8 mouse cellular contexts compared by ENCODE assay signal in genomic region chr1:38987080-38987864, GRCm38 (mm10). TPM values are rescaled to one million over a fixed set of nuclear protein-coding genes. Genes with fewer than 3 reads are reported as not detected.
DNase-seq lines count a peak whose midpoint lies in the region; ATAC-seq and TF ChIP-seq lines count a peak whose summit lies in the region.

No protein-coding gene starts in this region.

- H3K27me3 ChIP-seq in Patski = no peaks in the 10 kb centered on the region
- no peaks in the 10 kb centered on the region for H3K27me3 ChIP-seq in hindbrain, embryonic 13.5 days

- no peak for TF ChIP-seq CTCF in Patski (IDR thresholded peaks at IDR 0.05)

- in situ Hi-C loops in Patski (cut with MboI; ENCODE audit: low pct_unique_long_range_greater_than_20kb) = no loop called here

- POLR2A ChIA-PET in Patski (lab: Charles Lee) = interaction anchor here (1.4 kb wide), 1 partner anchor 382 kb away, joined by 3 read pairs; no protein-coding TSS in a partner anchor

- peaks cover 15% of the 10 kb centered on the region for H3K36me3 ChIP-seq in hindbrain, embryonic 13.5 days

- peak overlapping the region; percentile 80 for H3K9ac ChIP-seq in hindbrain, embryonic 13.5 days

- peak; percentile 99 for ATAC-seq in Patski
- ATAC-seq in hindbrain, embryonic 13.5 days (ENCODE audit: low FRiP score) = peak; percentile 99

- H3K4me1 ChIP-seq in hindbrain, embryonic 13.5 days (replicated peaks) = peaks cover 35% of the 10 kb centered on the region

- peak overlapping the region; percentile 85 for H3K4me2 ChIP-seq in hindbrain, embryonic 13.5 days

- peak overlapping the region; percentile 63 for H3K4me3 ChIP-seq in hindbrain, embryonic 13.5 days

- no peaks in the 10 kb centered on the region for H3K9me3 ChIP-seq in hindbrain, embryonic 13.5 days

- WGBS in hindbrain, embryonic 13.5 days = 6% methylated on average over 38 of the region's 38 CpGs

- CTCF ChIA-PET in Patski (lab: Charles Lee) = no interaction called here

- DNase-seq in Patski (ENCODE audit: low read depth, low spot score) = peak; percentile 79
- DNase-seq in cerebellum, postnatal 14 days = peak; percentile 97 to 98
- peak; percentile 93 to 94 for DNase-seq in frontal cortex, postnatal 14 days (ENCODE audit: low spot score in 2 of 2)
- peak; percentile 87 to 93 for DNase-seq in layer of hippocampus, postnatal 25 days (ENCODE audit: extremely low spot score in 1 of 2, low spot score in 1 of 2)
- DNase-seq in lung, postnatal 25 days (ENCODE audit: low spot score) = peak; percentile 98
- DNase-seq in retina, embryonic 14.5 days (ENCODE audit: low spot score) = peak; percentile 97
- DNase-seq in thymus, postnatal 4 days = peak; percentile 96

- peak overlapping the region; percentile 86 for H3K27ac ChIP-seq in hindbrain, embryonic 13.5 days

RNA-seq across cellular contexts. Expression of gene Pdcl3, which starts 1.9 kb away (rescaled TPM):
- 235 TPM for polyA plus RNA-seq in Patski (2021)
- polyA plus RNA-seq in hindbrain, embryonic 13.5 days (2015; fragmentation: Nextera tagmentation; extraction: Ambion mirVana) = 157 and 169 TPM in 2 replicates
- 10 to 100 TPM; 36.3 to 36.6 TPM for total RNA-seq in layer of hippocampus, postnatal 25 days (2021)

RNA-seq across cellular contexts. Expression of gene Nms, which starts 48.3 kb away (rescaled TPM):
- polyA plus RNA-seq in Patski (2021) = not detected
- polyA plus RNA-seq in hindbrain, embryonic 13.5 days (2015; fragmentation: Nextera tagmentation; extraction: Ambion mirVana) = 1.1 and 2.2 TPM in 2 replicates
- total RNA-seq in layer of hippocampus, postnatal 25 days (2021) = not detected

Comparison
In these comparisons a context has a peak if more than half of its experiments do, and no peak if none do; other contexts are left out.
1. Peak in every context shown above with its lines: DNase-seq, ATAC-seq, H3K4me3 ChIP-seq and H3K27ac ChIP-seq.